Mouse (Mus musculus): ENCODE measurements around the gene Ric8a.

Ric8a gene

GRCm38 (mm10) chr7:140846676-140847075 is 10.1 kb upstream of the Ric8a start:
- DNase-seq (ENCODE audit: low spot score in 2 of 2): no peak

GRCm38 (mm10) chr7:140847755-140848580 is 8.8 kb upstream of the Ric8a start, which contains the start of gene Odf3:
TSS of gene Odf3 (plus strand) at chr7:140847805.
- DNase-seq (ENCODE audit: low spot score in 2 of 2): no peak

- no peak for DNase-seq (ENCODE audit: low spot score in 2 of 2)
Measured at GRCm38 (mm10) chr7:140848591-140848990, 8.2 kb upstream of the Ric8a start.

GRCm38 (mm10) chr7:140851916-140852315 is 4.8 kb upstream of the Ric8a start:
- no peak for DNase-seq (ENCODE audit: low spot score in 2 of 2)

- no peak for DNase-seq (ENCODE audit: low spot score in 2 of 2)
Measured at GRCm38 (mm10) chr7:140853386-140853785, 3.4 kb upstream of the Ric8a start.

GRCm38 (mm10) chr7:140854483-140854882 is 2.3 kb upstream of the Ric8a start:
- DNase-seq (ENCODE audit: low spot score in 2 of 2): no peak

- DNase-seq (ENCODE audit: low spot score in 2 of 2): no peak
Measured at GRCm38 (mm10) chr7:140855181-140855580, 1.6 kb upstream of the Ric8a start.

GRCm38 (mm10) chr7:140855860-140856784 is 635 bp upstream of the Ric8a start, which contains the start of gene Gm45785:
TSS of gene Gm45785 (minus strand) at chr7:140856331.
- DNase-seq (ENCODE audit: low spot score in 2 of 2): peak; percentile 85 to 90

GRCm38 (mm10) chr7:140857550-140858505 is 1.1 kb downstream of the Ric8a start, which contains the start of gene Bet1l:
TSS of gene Bet1l (minus strand) at chr7:140857577.
- DNase-seq (ENCODE audit: low spot score in 2 of 2): no peak

- no peak for DNase-seq (ENCODE audit: low spot score in 2 of 2)
Measured at GRCm38 (mm10) chr7:140858746-140859145, 2.0 kb downstream of the Ric8a start.

GRCm38 (mm10) chr7:140859997-140860396 is 3.2 kb downstream of the Ric8a start:
- DNase-seq (ENCODE audit: low spot score in 2 of 2): no peak

GRCm38 (mm10) chr7:140860728-140861127 is 4.0 kb downstream of the Ric8a start:
- DNase-seq (ENCODE audit: low spot score in 2 of 2): no peak

GRCm38 (mm10) chr7:140864761-140865160 is 8.0 kb downstream of the Ric8a start:
- no peak for DNase-seq (ENCODE audit: low spot score in 2 of 2)

GRCm38 (mm10) chr7:140874224-140874623 is 17.5 kb downstream of the Ric8a start:
- DNase-seq (ENCODE audit: low spot score in 2 of 2): no peak

GRCm38 (mm10) chr7:140877364-140877763 is 20.6 kb downstream of the Ric8a start:
- no peak for DNase-seq (ENCODE audit: low spot score in 2 of 2)

GRCm38 (mm10) chr7:140879355-140879754 is 22.6 kb downstream of the Ric8a start:
- no peak for DNase-seq (ENCODE audit: low spot score in 2 of 2)

- no peak for DNase-seq (ENCODE audit: low spot score in 2 of 2)
Measured at GRCm38 (mm10) chr7:140880419-140880818, 23.7 kb downstream of the Ric8a start.

GRCm38 (mm10) chr7:140880865-140881515 is 24.2 kb downstream of the Ric8a start:
- no peak for DNase-seq (ENCODE audit: low spot score in 2 of 2)

GRCm38 (mm10) chr7:140881696-140882468 is 25.1 kb downstream of the Ric8a start, which contains the start of the genes Psmd13 and Sirt3:
TSS of gene Psmd13 (plus strand) at chr7:140881968.
TSS of gene Sirt3 (minus strand) at chr7:140882309.
- peak; percentile 94 to 96 for DNase-seq (ENCODE audit: low spot score in 2 of 2)

GRCm38 (mm10) chr7:140882469-140882803 is 25.7 kb downstream of the Ric8a start:
- DNase-seq (ENCODE audit: low spot score in 2 of 2): no peak

Data from frontal cortex, postnatal 36 days (tissue).